Mouse (Mus musculus): ENCODE measurements around the gene Slc5a2.

DNA sequence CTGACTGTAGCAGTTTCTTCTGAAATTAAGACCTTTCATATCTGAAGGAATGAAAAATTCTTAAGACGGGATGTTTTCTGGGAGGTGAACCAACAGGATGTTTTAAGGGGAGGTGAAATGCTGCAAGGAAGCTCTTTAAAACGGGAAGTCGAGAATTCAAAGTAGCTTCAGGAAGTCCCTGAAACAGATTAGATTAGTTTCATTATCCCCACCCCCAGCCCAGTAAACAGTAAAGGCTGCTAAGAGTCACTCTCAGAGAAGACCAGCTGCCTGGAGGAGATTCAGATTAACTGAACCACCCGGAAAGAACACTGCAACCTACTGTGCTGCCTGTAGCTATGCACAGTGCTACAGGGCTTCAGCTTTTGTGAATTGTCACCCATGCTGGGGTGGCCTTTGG, 45.5 kb upstream of the Slc5a2 start:
- TF ChIP-seq POLR2A (IDR thresholded peaks at IDR 0.05; ENCODE audit: low read depth, low read length) = no peak
- TF ChIP-seq CTCF (IDR thresholded peaks at IDR 0.05; ENCODE audit: extremely low read depth, insufficient read depth, insufficient read length, insufficient replicate concordance) = no peak

All from spleen, adult 2 months (tissue).